Mouse (Mus musculus): Measurements from ENCODE around the gene Mrpl32.

Gene Mrpl32

GRCm38 (mm10) chr13:14612926-14613529 lies at the start of gene Mrpl32, which contains the start of gene Psma2:
TSS of gene Mrpl32 (minus strand) at chr13:14613165.
TSS of gene Psma2 (plus strand) at chr13:14613240.
- peak; percentile 97 to 98 for DNase-seq

- DNase-seq = no peak
Measured at GRCm38 (mm10) chr13:14649301-14649700, 36.3 kb upstream of the Mrpl32 start.

- DNase-seq = no peak
Measured at GRCm38 (mm10) chr13:14639998-14640397, 27.0 kb upstream of the Mrpl32 start.

DNA sequence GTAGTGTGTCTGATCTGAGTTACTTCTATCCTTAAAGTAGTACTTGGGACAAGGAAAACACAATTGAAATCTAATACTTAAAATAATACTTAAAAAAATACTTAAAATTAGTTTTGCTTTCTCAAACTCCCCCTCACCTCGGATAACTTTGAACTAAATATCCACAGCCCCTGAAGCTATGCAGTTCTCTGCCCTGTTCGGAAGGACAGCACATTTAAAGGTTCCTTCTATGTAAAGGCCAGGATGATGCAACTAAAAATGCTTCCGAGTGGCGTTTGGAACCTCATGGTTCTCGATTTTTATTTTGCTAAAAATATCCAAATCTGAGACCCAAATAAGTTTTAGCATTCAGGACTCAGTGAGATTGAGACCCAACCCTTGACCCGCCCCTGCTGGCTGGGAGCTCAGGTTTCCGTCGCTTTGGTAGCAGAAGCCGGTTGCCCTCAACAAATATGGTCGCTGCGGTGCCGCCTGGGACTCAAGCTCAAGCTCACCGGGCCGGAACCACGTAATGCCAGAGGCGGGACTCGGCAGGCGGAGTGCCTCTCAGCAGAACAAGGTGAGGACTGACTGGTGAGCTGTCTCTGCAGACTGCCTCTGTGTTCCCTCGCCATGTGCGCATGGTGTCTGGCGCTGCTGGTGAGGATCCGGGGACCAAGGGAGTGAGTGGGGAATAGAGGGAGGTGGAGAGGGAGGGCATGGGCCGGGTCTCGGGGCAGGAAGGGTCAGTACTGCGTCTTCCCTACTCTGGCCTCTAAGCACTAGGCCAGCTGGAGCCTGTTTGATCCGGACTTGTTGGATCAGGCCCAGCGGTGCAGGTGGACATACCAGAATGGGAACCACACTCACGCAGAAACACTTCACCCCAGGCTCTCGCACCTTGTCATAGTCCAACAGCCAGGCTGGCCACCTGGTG lies 17.0 kb upstream of the Mrpl32 start, which contains the start of gene AW209491:
Gene AW209491, plus strand, starts transcription at position 429 of the 916 bp plus-strand sequence.
- DNase-seq = peak; percentile 94

GRCm38 (mm10) chr13:14618724-14619123 lies 5.8 kb upstream of the Mrpl32 start:
- DNase-seq = peak; percentile 57 to 71

DNA sequence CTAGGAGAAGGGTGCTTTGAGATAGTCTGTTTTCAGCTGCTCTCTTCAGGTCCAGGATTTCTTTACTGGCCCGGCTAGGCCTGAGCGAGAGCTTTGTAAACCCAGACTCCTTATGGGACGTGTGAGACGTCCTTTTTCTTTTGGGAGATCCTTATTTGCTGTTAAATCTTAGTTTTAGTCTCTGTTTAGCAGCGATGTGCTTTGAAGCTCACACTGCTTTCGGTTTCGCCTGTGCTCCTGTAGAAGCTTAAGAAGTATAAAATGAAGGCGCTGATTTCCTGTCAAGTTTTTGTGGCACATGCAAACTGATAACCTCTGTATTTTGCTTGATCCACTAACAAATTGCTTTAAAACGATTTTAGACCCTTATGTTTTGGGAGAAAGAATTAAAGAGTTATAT lies 588 bp upstream of the Mrpl32 start:
- no peak for DNase-seq

GRCm38 (mm10) chr13:14612463-14612862 lies 502 bp downstream of the Mrpl32 start:
- no peak for DNase-seq

DNA sequence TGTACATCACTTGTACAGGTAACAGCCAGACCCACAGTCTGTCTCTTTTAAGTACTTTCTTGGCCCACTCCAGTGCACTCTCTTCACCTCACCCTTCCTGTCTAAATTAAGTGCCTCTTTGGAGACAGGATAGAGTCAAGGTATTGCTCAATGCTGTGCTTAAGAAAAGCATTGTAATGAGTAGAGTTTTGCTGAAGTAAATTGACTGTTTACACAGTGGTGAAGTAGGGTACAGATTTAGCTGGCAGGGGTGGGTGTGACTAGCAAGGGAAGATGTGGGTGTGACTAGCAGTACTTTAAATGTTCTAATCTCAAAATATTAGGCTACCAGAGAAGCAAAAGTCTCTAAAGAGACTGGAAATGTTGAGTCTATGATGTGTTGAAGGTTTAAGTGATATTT lies 5.3 kb downstream of the Mrpl32 start:
- DNase-seq = no peak

GRCm38 (mm10) chr13:14602744-14603143 lies 10.2 kb downstream of the Mrpl32 start:
- DNase-seq = no peak

DNA sequence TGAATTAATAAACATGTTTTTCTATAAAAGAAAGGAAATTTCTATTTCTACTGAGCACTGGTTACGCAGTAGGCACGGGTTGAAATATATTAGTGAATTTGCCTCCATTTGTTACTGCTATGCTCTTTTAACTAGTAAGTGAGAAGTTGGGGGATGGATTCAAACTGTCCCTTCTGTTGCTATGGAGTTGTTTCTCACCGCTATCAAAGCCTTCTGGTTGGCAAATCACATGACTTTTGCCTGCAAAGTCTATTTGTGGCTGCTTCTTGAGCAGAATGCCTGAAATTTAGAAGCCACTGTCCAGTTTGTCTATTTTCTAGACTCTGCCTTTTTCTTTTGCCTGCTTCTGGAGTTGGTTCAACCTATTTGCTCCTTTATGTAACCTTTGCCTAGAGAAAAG lies 32.6 kb downstream of the Mrpl32 start:
- no peak for DNase-seq

DNA sequence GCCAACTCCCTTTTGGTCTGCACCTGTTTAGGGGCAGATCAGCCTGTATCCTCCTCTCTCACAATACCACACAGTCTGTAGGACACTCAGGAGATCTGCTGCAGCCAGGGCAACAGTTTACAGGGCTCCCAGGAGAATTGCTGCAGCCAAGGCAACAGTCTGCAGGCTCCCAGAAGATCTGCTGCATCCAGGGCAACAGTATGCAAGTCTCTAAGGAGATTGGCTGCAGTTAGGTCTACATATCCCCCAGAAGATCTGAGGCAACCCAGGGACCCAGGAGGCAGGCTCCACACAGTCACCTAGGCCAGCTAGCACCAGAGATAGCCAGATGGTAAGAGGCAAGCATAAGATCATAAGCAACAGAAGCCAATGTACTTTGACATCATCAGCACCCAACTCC lies 38.8 kb downstream of the Mrpl32 start:
- DNase-seq = no peak

DNA sequence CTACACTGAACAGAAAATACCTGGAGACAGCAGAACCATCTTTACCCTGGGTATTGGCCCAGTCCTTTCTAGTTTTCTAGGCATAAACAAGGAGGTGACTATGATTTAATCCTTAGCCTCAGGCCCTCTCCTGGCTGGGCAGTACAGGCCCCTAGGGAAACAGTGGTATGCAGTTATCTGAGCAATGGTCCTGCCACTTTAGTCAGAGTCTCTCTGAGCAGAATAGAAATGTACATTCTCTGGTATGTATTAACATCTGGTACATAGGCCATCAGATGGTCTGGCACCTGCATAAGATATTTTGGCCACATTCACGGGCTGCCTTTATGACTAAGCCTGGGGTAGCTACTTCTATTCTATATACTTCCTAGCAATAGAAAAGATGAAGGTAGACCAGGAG lies 51.6 kb downstream of the Mrpl32 start:
- no peak for DNase-seq

All from thymus, postnatal 36 days (tissue).